Mouse (Mus musculus) large intestine, adult 2 months (tissue): ENCODE data around the gene Gm17428. TPM values are rescaled to one million over a fixed set of nuclear protein-coding genes. Genes with fewer than 3 reads are reported as not detected.
"Not testable (repeated sequence)": the region's sequence is repeated elsewhere in the genome, so short reads cannot be mapped to it uniquely, and the experiment has no call there.

ENCODE experiments used
- DNase-seq: peaks from one replicate; pipeline ENCODE4 v3.0.0-alpha.2; 2012; ENCODE audit warnings: low read depth, low spot score
- WGBS: fragments of 180-500 bp; shearing (Covaris S2); methylation state at CpG from one replicate; pipeline ENCODE4 v1.1.7; 2018; 5-methylcytosine and 5-hydroxymethylcytosine counted together
- polyA plus RNA-seq: library from polyadenylated mRNA; depleted of rRNA; stranded (reverse); fragments of >200 nt; gene quantifications from 2 replicates; pipeline ENCODE4 v1.2.3, GENCODE M21; 2012

Gm17428 gene
- polyA plus RNA-seq, 1 experiment: not detected

GRCm38 (mm10) chr14:54948781-54949180 lies 28.0 kb upstream of the Gm17428 start:
- DNase-seq: no peak
- 81% methylated on average over 9 of the region's 9 CpGs for WGBS

DNA sequence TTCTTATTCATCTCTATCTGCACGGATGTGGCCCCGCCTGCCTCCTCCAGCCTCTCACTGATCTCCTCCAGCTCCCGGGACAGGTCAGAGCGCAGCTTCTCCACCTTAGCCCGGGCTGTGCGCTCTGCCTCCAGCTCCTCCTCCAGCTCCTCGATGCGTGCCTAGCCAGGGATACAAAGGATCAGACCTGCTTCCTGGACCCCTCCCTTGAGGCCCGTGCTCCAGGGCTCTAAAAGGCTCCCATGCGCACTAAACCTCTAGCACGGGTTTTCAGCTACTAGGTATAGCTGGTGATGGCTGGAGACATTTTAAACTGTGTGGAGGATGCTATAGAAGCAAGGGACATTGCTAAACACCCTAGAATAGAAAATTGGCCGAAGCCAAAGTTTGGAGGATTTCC lies 26.2 kb upstream of the Gm17428 start:
- WGBS: 52% methylated on average over 12 of the region's 12 CpGs

GRCm38 (mm10) chr14:54951587-54951986 lies 25.1 kb upstream of the Gm17428 start:
- 87% methylated on average over 6 of the region's 6 CpGs for WGBS
- no peak for DNase-seq

More for the DNA sequence above, 26.2 kb upstream of the Gm17428 start:
- DNase-seq: no peak

- DNase-seq: no peak
- 87% methylated on average over 8 of the region's 8 CpGs for WGBS
These were observed 23.0 kb upstream of the Gm17428 start for GRCm38 (mm10) chr14:54953664-54954206.

DNA sequence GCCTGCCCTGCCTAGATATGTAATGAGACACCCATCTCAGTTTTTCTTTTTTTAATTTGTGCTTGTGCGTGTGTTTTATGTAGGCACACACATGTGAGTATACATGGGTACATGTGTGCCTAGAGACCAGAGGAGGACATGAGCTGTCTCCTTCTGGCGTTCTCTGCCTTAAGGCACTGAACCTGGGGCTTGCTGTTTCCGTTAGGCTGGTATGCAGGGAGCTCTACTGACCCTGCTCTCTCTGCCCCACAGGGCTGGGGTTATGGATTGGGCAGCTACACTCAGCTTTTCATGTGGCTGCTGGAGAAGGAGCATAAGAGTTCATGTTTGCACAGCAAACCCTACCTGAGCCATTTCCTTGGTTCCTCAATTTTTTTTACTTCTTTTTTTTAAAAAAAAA lies 22.3 kb upstream of the Gm17428 start:
- no peak for DNase-seq
- WGBS: 78% methylated on average over 3 of the region's 3 CpGs

DNA sequence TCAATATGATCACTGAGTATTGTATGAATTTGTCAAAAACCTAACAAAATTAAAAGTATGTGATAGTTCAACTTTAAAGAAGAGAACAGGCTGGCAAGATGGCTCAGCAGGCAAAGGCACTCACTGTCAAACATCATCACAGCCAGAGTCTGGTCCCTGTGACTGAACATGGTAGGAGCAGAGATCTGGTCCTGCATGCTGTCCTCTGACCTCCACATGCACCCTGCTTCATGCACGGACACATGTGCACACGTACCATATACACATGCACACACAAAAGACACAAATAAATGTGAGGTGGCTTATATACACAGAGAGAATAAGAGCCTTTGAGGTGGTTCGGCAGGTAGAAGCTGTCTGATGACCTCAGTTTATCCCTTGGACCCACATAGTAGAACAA lies 21.3 kb upstream of the Gm17428 start:
- 74% methylated on average over 3 of the region's 3 CpGs for WGBS
- no peak for DNase-seq

- 71% methylated on average over 9 of the region's 9 CpGs for WGBS
These were observed 20.2 kb upstream of the Gm17428 start for GRCm38 (mm10) chr14:54956533-54956932.

DNA sequence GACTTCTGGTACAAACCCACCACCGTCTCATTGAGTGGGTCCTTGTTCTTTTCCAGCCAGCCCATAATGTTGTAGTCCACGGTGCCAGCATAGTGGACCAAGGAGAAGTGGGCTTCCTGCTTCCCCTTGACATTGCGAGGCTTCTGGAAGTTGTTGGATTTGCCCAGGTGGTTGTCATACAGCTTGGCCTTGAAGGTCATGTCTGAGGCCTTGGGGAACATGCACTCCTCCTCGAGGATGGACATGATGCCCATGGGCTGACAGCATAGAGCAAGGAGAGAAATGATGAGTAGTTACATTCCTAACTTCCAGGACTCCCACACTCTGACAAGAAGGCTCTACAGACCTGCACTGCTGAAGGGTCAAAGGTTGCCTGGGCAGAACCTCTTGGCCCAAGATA lies 18.2 kb upstream of the Gm17428 start:
- 71% methylated on average over 4 of the region's 4 CpGs for WGBS
- DNase-seq: no peak

More at GRCm38 (mm10) chr14:54956533-54956932, 20.2 kb upstream of the Gm17428 start:
- no peak for DNase-seq

- WGBS: 87% methylated on average over 3 of the region's 3 CpGs
- DNase-seq: no peak
These were observed 17.5 kb upstream of the Gm17428 start for GRCm38 (mm10) chr14:54959197-54959596.

DNA sequence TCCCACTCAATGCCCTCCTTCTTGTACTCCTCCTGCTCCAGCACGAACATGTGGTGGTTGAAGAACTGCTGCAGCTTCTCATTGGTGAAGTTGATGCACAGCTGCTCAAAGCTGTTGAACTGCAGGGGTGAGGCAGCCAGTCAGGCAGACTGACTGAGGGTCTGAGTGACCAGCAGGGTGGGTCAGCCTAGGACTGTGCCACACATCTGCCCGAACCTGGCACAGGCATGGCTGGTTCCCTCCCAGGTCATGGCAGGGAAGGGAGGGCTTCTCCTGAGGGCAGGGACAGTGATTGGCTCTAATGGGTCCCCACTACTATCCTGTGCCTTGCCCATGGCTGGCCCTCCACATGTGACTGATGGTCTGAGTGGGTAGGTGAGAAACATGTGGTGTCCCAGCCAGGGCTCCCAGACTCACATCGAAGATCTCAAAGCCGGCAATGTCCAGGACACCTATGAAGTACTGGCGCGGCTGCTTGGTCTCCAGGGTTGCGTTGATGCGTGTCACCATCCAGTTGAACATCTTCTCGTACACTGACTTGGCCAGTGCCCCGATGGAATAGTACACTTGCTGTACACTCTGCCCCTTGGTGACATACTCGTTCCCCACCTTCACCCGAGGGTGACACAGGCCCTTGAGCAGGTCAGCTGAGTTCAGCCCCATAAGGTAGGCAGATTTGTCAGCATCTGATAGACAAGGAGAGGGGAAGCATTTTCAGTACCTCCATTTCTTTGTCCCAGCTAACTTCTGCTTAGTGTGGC lies 16.7 kb upstream of the Gm17428 start:
- not testable (repeated sequence) for DNase-seq
- 87% methylated on average over 12 of the region's 12 CpGs for WGBS

GRCm38 (mm10) chr14:54960769-54961168 lies 16.0 kb upstream of the Gm17428 start:
- no peak for DNase-seq
- WGBS: 59% methylated on average over 10 of the region's 10 CpGs

DNA sequence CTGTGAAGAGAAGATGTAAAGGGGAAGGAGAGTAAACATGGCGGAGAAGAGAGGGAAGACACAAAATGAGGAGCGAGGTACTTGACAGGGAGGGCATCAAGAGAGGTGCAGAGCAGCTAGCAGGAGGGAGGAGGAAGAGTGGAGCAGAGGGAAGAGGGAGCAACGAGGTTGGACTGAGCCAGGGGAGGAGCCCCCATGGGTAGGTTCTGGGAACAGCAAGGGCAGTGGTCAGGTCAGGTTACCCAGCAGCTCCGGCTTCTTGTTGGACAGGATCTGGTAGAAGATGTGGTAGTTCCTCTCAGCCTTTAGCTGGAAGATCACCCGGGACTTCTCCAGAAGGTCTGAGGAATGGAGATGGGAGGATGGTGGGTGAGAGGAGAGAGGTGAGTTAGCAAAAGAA lies 15.2 kb upstream of the Gm17428 start:
- WGBS: 71% methylated on average over 5 of the region's 5 CpGs
- no peak for DNase-seq

GRCm38 (mm10) chr14:54962714-54963113 lies 14.0 kb upstream of the Gm17428 start:
- DNase-seq: no peak
- WGBS: 72% methylated on average over 7 of the region's 7 CpGs

DNA sequence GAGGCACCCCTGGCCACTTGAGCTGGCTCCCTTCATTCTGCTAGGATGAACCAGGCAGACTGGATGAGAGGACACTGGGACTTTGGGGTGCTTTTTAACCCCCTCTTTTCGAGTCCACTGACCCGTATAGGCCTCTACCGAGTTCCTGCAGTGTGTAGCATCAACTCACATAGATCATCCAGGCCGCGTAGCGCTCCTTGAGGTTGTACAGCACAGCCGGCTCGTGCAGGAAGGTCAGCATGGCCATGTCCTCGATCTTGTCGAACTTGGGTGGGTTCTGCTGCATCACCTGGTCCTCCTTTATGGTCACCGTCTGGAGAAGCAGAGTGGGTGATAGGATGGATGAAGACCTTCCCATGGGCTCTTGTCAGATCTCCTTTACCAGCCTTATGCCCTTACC lies 13.0 kb upstream of the Gm17428 start:
- 84% methylated on average over 11 of the region's 11 CpGs for WGBS

DNA sequence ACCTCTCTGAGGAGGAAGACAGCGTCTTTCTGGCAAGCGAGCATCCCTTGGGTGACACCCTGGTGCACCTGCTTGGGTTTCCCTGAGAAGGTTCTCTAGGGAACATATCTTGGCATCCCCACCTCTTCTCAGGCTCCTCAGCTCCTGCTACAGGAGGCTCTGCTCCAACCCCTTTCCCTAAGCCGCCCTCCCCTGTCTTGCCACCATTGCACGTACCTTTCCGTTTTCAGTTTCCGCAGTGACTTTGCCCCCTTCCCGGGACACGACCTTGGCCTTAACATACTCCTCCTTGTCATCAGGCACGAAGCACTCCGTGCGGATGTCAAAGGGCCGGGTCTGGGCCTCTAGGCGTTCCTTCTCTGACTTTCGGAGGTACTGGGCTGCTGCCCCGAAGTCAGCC lies 11.7 kb upstream of the Gm17428 start:
- DNase-seq: no peak
- WGBS: 73% methylated on average over 15 of the region's 15 CpGs

More for the DNA sequence above, 13.0 kb upstream of the Gm17428 start:
- DNase-seq: no peak

GRCm38 (mm10) chr14:54965631-54966030 lies 11.1 kb upstream of the Gm17428 start:
- DNase-seq: no peak
- WGBS: 47% methylated on average over 6 of the region's 6 CpGs

- DNase-seq: no peak
- 75% methylated on average over 7 of the region's 7 CpGs for WGBS
These were observed 10.3 kb upstream of the Gm17428 start, which contains the start of gene Myh6 for GRCm38 (mm10) chr14:54966320-54966977. Gene Myh6, minus strand, starts transcription at chr14:54966927.

- DNase-seq: no peak
- WGBS: 88% methylated on average over 3 of the region's 3 CpGs
These were observed 8.9 kb upstream of the Gm17428 start for GRCm38 (mm10) chr14:54967874-54968273.

GRCm38 (mm10) chr14:54968344-54968743 lies 8.4 kb upstream of the Gm17428 start:
- no peak for DNase-seq

GRCm38 (mm10) chr14:54972786-54973185 lies 3.9 kb upstream of the Gm17428 start:
- WGBS: 88% methylated on average over 11 of the region's 11 CpGs
- DNase-seq: not testable (repeated sequence)
